Mouse (Mus musculus) myocyte (in vitro differentiated cells): ENCODE data around the gene Clpsl2. TPM values are rescaled to one million over a fixed set of nuclear protein-coding genes. Genes with fewer than 3 reads are reported as not detected.

Experiments used
- H3K27me3 ChIP-seq: one replicate; pipeline ENCODE4 v1.6.1; 2011; ENCODE audit not compliant: control insufficient read depth, insufficient read depth, insufficient read length
- H3K36me3 ChIP-seq: one replicate; pipeline ENCODE4 v1.6.1; 2011; ENCODE audit not compliant: control insufficient read depth, insufficient read depth
- H3K4me2 ChIP-seq: one replicate; pipeline ENCODE4 v1.6.1; 2011; ENCODE audit warnings: low read depth, control low read depth
- H3K4me3 ChIP-seq: one replicate; pipeline ENCODE4 v1.5.1; 2011; ENCODE audit warnings: mild to moderate bottlenecking, control low read depth, moderate library complexity
- H3K79me2 ChIP-seq: one replicate; pipeline ENCODE4 v1.6.1; 2011; ENCODE audit not compliant: control insufficient read depth, insufficient read depth
- H3ac ChIP-seq: one replicate; pipeline ENCODE4 v1.6.1; 2011; ENCODE audit not compliant: control insufficient read depth, insufficient read length
- CEBPB ChIP-seq: IDR thresholded peaks from 2 replicates; pipeline ENCODE4 v1.6.1; 2011; ENCODE audit warnings: mild to moderate bottlenecking, moderate library complexity; ENCODE audit not compliant: poor library complexity, insufficient read depth, severe bottlenecking
- E2F4 ChIP-seq: IDR thresholded peaks from one replicate; pipeline ENCODE4 v1.6.1; 2011; ENCODE audit warnings: mild to moderate bottlenecking, control low read depth, moderate library complexity; ENCODE audit not compliant: insufficient read depth
- MAX ChIP-seq: IDR thresholded peaks from one replicate; pipeline ENCODE4 v1.6.1; 2011; ENCODE audit warnings: low read depth, mild to moderate bottlenecking, control low read depth
- MYOD1 ChIP-seq, 3 experiments: IDR thresholded peaks; one replicate each; pipeline ENCODE4 v1.6.1; 2011; ENCODE audit warnings: control low read depth in 2 of 3, low read depth in 2 of 3, mild to moderate bottlenecking in 2 of 3, moderate library complexity in 1 of 3; ENCODE audit not compliant: insufficient read length in 2 of 3, control insufficient read depth in 1 of 3
- MYOG ChIP-seq, 3 experiments: IDR thresholded peaks; one replicate each; pipeline ENCODE4 v1.6.1; 2011; ENCODE audit warnings: control low read depth in 2 of 3, low read depth in 2 of 3, mild to moderate bottlenecking in 2 of 3; ENCODE audit not compliant: insufficient read length in 2 of 3, control insufficient read depth in 1 of 3, insufficient read depth in 1 of 3
- POLR2A ChIP-seq: IDR thresholded peaks from one replicate; pipeline ENCODE4 v1.6.1; 2011; ENCODE audit warnings: low read depth, mild to moderate bottlenecking, control low read depth, moderate library complexity; ENCODE audit not compliant: insufficient read length
- POLR2AphosphoS2 ChIP-seq: IDR thresholded peaks from one replicate; pipeline ENCODE4 v1.6.1; 2011; ENCODE audit warnings: low read depth, control low read depth; ENCODE audit not compliant: insufficient read length
- REST ChIP-seq: IDR thresholded peaks from one replicate; pipeline ENCODE4 v1.6.1; 2011; ENCODE audit warnings: mild to moderate bottlenecking, control low read depth, moderate library complexity; ENCODE audit not compliant: insufficient read depth, insufficient read length
- SRF ChIP-seq: IDR thresholded peaks from one replicate; pipeline ENCODE4 v1.6.1; 2011; ENCODE audit warnings: low read depth; ENCODE audit not compliant: control insufficient read depth, insufficient read length
- TCF12 ChIP-seq: IDR thresholded peaks from one replicate; pipeline ENCODE4 v1.6.1; 2011; ENCODE audit warnings: mild to moderate bottlenecking, control low read depth; ENCODE audit not compliant: poor library complexity, insufficient read depth, severe bottlenecking
- TCF3 ChIP-seq: IDR thresholded peaks from one replicate; pipeline ENCODE4 v1.6.1; 2011; ENCODE audit warnings: low read depth, control low read depth; ENCODE audit not compliant: insufficient read length
- USF1 ChIP-seq: IDR thresholded peaks from one replicate; pipeline ENCODE4 v1.6.1; 2011; ENCODE audit warnings: low read depth, mild to moderate bottlenecking, control low read depth, moderate library complexity
- polyA plus RNA-seq: library from polyadenylated mRNA; unstranded; fragments of >200 nt; fragmentation: generic; extraction: Trizol; gene quantifications from one replicate; pipeline ENCODE4 v1.2.1, GENCODE M21; 2012; ENCODE audit warnings: missing spikeins

Gene Clpsl2
- polyA plus RNA-seq, 1 experiment, result not detected

GRCm38 (mm10) chr17:28561613-28562012 is 12.4 kb downstream of the Clpsl2 start:
- no peaks in the 10 kb centered on the region for H3K36me3 ChIP-seq
- TF ChIP-seq TCF3 (no peak), E2F4 (no peak), MYOD1 (IDR thresholded peaks at IDR 0.05; ENCODE audit: control insufficient read depth in 1 of 3, insufficient read length in 2 of 3, low read depth in 2 of 3) (no peak), MYOG (IDR thresholded peaks at IDR 0.05; ENCODE audit: control insufficient read depth in 1 of 3, insufficient read depth in 1 of 3, insufficient read length in 2 of 3, low read depth in 2 of 3) (no peak), TCF12 (no peak), REST (no peak), SRF (no peak), USF1 (no peak), POLR2A (no peak), MAX (no peak), CEBPB (no peak), POLR2AphosphoS2 (no peak)
- no peak overlapping the region for H3K4me2 ChIP-seq
- H3ac ChIP-seq, result no peak overlapping the region
- peaks cover 30% of the 10 kb centered on the region for H3K27me3 ChIP-seq
- no peak overlapping the region for H3K4me3 ChIP-seq
- H3K79me2 ChIP-seq, result no peaks in the 10 kb centered on the region

GRCm38 (mm10) chr17:28565181-28565580 is 16.0 kb downstream of the Clpsl2 start:
- no peak overlapping the region for H3K4me3 ChIP-seq

DNA sequence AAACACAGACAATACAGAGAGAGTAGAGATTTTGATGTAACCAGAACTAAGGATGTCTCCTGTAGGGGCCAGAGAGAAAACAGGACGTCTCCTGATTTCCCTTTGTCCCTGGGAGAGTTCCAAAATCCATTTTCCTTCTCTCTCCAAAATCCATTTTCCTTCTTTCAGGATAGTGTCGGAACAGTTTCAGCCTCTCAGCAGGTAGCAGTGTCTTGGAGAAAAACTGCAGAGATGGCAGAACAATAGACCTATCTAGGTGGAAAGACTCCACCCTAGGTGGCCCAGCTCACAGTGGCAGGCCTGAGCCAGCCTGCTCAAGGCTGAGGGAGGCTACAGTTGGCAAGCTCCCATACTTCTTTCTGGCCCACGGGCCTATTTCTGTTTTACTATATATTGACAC is 18.3 kb downstream of the Clpsl2 start:
- TF ChIP-seq TCF3 (no peak), POLR2AphosphoS2 (no peak), CEBPB (no peak), USF1 (no peak), REST (no peak), TCF12 (no peak), MYOG (IDR thresholded peaks at IDR 0.05; ENCODE audit: control insufficient read depth in 1 of 3, insufficient read depth in 1 of 3, insufficient read length in 2 of 3, low read depth in 2 of 3) (no peak), E2F4 (no peak), MYOD1 (IDR thresholded peaks at IDR 0.05; ENCODE audit: control insufficient read depth in 1 of 3, insufficient read length in 2 of 3, low read depth in 2 of 3) (no peak), POLR2A (no peak), SRF (no peak), MAX (no peak)
- no peak overlapping the region for H3ac ChIP-seq
- no peaks in the 10 kb centered on the region for H3K36me3 ChIP-seq
- no peaks in the 10 kb centered on the region for H3K79me2 ChIP-seq
- H3K4me2 ChIP-seq, result no peak overlapping the region
- H3K4me3 ChIP-seq, result no peak overlapping the region
- no peaks in the 10 kb centered on the region for H3K27me3 ChIP-seq

More at GRCm38 (mm10) chr17:28565181-28565580, 16.0 kb downstream of the Clpsl2 start:
- Histone ChIP-seq H3K27me3 (peaks cover 22% of the 10 kb centered on the region), H3K4me2 (no peak overlapping the region), H3K79me2 (no peaks in the 10 kb centered on the region), H3K36me3 (no peaks in the 10 kb centered on the region), H3ac (no peak overlapping the region)
- no peak for TF ChIP-seq REST
- no peak for TF ChIP-seq TCF12
- TF ChIP-seq USF1, result no peak
- no peak for TF ChIP-seq POLR2A
- no peak for TF ChIP-seq MYOG (IDR thresholded peaks at IDR 0.05; ENCODE audit: control insufficient read depth in 1 of 3, insufficient read depth in 1 of 3, insufficient read length in 2 of 3, low read depth in 2 of 3)
- TF ChIP-seq TCF3, result no peak
- TF ChIP-seq POLR2AphosphoS2, result no peak
- no peak for TF ChIP-seq E2F4
- TF ChIP-seq SRF, result no peak
- TF ChIP-seq MYOD1 (IDR thresholded peaks at IDR 0.05; ENCODE audit: control insufficient read depth in 1 of 3, insufficient read length in 2 of 3, low read depth in 2 of 3), result no peak
- no peak for TF ChIP-seq MAX

- no peak overlapping the region for H3K4me3 ChIP-seq
- no peaks in the 10 kb centered on the region for H3K79me2 ChIP-seq
- no peaks in the 10 kb centered on the region for H3K36me3 ChIP-seq
- no peaks in the 10 kb centered on the region for H3K27me3 ChIP-seq
- no peak overlapping the region for H3K4me2 ChIP-seq
- TF ChIP-seq CEBPB (no peak), REST (no peak), TCF3 (no peak)
- no peak overlapping the region for H3ac ChIP-seq
Observed at GRCm38 (mm10) chr17:28571868-28572267, 22.7 kb downstream of the Clpsl2 start.

DNA sequence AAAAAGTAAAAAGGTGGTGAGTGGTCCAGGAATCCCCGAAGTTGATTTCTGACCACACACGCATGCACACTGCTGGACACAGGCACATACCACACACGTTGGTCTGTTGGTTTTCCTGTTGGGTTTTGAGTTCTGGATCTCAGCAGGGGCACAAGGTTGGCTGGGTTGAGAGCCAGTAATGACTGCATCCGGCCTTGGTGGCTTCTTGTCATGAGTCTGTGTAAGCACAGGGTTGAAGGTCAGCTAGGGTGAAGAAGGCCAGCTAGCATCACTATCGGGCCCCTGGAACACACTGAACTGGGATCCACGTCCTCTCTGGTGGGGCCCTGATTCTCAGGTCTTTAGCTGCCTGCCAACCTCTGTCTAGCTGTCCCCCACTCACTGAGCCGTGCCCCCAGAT is 23.3 kb downstream of the Clpsl2 start:
- H3ac ChIP-seq, result no peak overlapping the region
- no peak for TF ChIP-seq TCF3
- no peak for TF ChIP-seq POLR2A
- TF ChIP-seq USF1, result no peak
- TF ChIP-seq POLR2AphosphoS2, result no peak
- TF ChIP-seq REST, result no peak
- TF ChIP-seq TCF12, result no peak
- TF ChIP-seq CEBPB, result no peak
- TF ChIP-seq MAX, result no peak
- TF ChIP-seq E2F4, result no peak
- TF ChIP-seq MYOG (IDR thresholded peaks at IDR 0.05; ENCODE audit: control insufficient read depth in 1 of 3, insufficient read depth in 1 of 3, insufficient read length in 2 of 3, low read depth in 2 of 3), result no peak
- no peak for TF ChIP-seq MYOD1 (IDR thresholded peaks at IDR 0.05; ENCODE audit: control insufficient read depth in 1 of 3, insufficient read length in 2 of 3, low read depth in 2 of 3)
- TF ChIP-seq SRF, result no peak
- H3K36me3 ChIP-seq, result no peaks in the 10 kb centered on the region
- H3K79me2 ChIP-seq, result no peaks in the 10 kb centered on the region
- H3K4me3 ChIP-seq, result no peak overlapping the region
- H3K4me2 ChIP-seq, result no peak overlapping the region
- no peaks in the 10 kb centered on the region for H3K27me3 ChIP-seq
